In genomic region chr9:52212416-52212815, GRCm38 (mm10) we compare ENCODE assay signal across 30 mouse cellular contexts.
"Had no signal": no experiment of that assay in that cellular context is flagged by ENCODE, and none has a peak within 500 bp of the region (broad histone marks: within the 10 kb centered on the region; RNA-seq: fewer than 3 reads in every experiment).

No protein-coding gene starts in this region.

- H3K4me2 ChIP-seq: limb, embryonic 12.5 days; limb, embryonic 13.5 days; limb, embryonic 15.5 days; liver, embryonic 11.5 days; liver, embryonic 12.5 days; liver, embryonic 13.5 days; liver, embryonic 15.5 days; lung, embryonic 14.5 days; lung, embryonic 15.5 days; midbrain, embryonic 11.5 days; midbrain, embryonic 12.5 days; midbrain, embryonic 15.5 days had no signal

- H3K27me3 ChIP-seq: limb, embryonic 12.5 days; limb, embryonic 13.5 days; limb, embryonic 15.5 days; liver, embryonic 12.5 days; liver, embryonic 13.5 days; liver, embryonic 15.5 days; lung, embryonic 15.5 days; megakaryocyte, embryonic 14.5 days; midbrain, embryonic 12.5 days; midbrain, embryonic 15.5 days had no signal

- H3K4me3 ChIP-seq: limb, embryonic 10.5 days; limb, embryonic 12.5 days; limb, embryonic 13.5 days; limb, embryonic 15.5 days; liver, embryonic 12.5 days; liver, embryonic 13.5 days; liver, embryonic 15.5 days; lung, embryonic 15.5 days; midbrain, embryonic 10.5 days; midbrain, embryonic 12.5 days; midbrain, embryonic 15.5 days; myocyte had no signal

- H3K9ac ChIP-seq: limb, embryonic 12.5 days; limb, embryonic 13.5 days; limb, embryonic 15.5 days; liver, embryonic 12.5 days; liver, embryonic 13.5 days; liver, embryonic 14.5 days; liver, embryonic 15.5 days; liver, postnatal 0 days; lung, embryonic 14.5 days; lung, embryonic 15.5 days; midbrain, embryonic 12.5 days; midbrain, embryonic 15.5 days had no signal

- ATAC-seq: liver, embryonic 12.5 days; liver, postnatal 0 days; lung, postnatal 0 days; midbrain, embryonic 15.5 days; midbrain, embryonic 16.5 days had no signal

- H3K27ac ChIP-seq: limb, embryonic 10.5 days; limb, embryonic 12.5 days; limb, embryonic 13.5 days; limb, embryonic 15.5 days; liver, embryonic 12.5 days; liver, embryonic 13.5 days; liver, embryonic 14.5 days; liver, embryonic 15.5 days; lung, embryonic 15.5 days; macrophage; midbrain, embryonic 10.5 days; midbrain, embryonic 12.5 days; midbrain, embryonic 15.5 days had no signal

- H3K36me3 ChIP-seq: limb, embryonic 10.5 days; limb, embryonic 12.5 days; limb, embryonic 13.5 days; limb, embryonic 15.5 days; liver, embryonic 12.5 days; liver, embryonic 13.5 days; liver, embryonic 15.5 days; lung, embryonic 15.5 days; midbrain, embryonic 10.5 days; midbrain, embryonic 12.5 days; midbrain, embryonic 15.5 days had no signal

- DNase-seq: left cerebral cortex, postnatal 4 days; liver; liver, embryonic 13.5 days; liver, postnatal 0 days; lung, adult 18-20 months; lung, adult 2 months; lung, embryonic 14.5 days; lung, postnatal 10 days; lung, postnatal 14 days; lung, postnatal 36 days; lung, postnatal 4 days; midbrain, embryonic 14.5 days had no signal

- H3K4me1 ChIP-seq: limb, embryonic 10.5 days; limb, embryonic 12.5 days; limb, embryonic 15.5 days; liver, embryonic 12.5 days; liver, embryonic 13.5 days; liver, embryonic 15.5 days; midbrain, embryonic 10.5 days; midbrain, embryonic 12.5 days; midbrain, embryonic 15.5 days had no signal

- H3K9me3 ChIP-seq: limb, embryonic 10.5 days; limb, embryonic 12.5 days; limb, embryonic 13.5 days; limb, embryonic 15.5 days; liver, embryonic 12.5 days; liver, embryonic 13.5 days; liver, embryonic 15.5 days; lung, embryonic 15.5 days; megakaryocyte, embryonic 14.5 days; midbrain, embryonic 10.5 days; midbrain, embryonic 12.5 days; midbrain, embryonic 15.5 days had no signal
